In genomic region chr9:61745301-61745801, GRCm38 (mm10) we compare ENCODE assay signal across 8 mouse cellular contexts.
A peak's percentile ranks its signal among the peaks of the same experiment; 100 is the strongest.
DNase-seq lines count a peak whose midpoint lies in the region.

No protein-coding gene starts in this region.

- DNase-seq in adrenal gland, adult (ENCODE audit: inconsistent age in 2 of 2, low spot score in 1 of 2): peak; percentile 40 to 77
- no peak for DNase-seq in adrenal gland, adult 18-20 months (ENCODE audit: low spot score in 2 of 2)
- peak; percentile 19 for DNase-seq in layer of hippocampus, adult 11-12 months (ENCODE audit: low spot score)
- DNase-seq in layer of hippocampus, postnatal 25 days (ENCODE audit: extremely low spot score in 1 of 2, low spot score in 1 of 2): no peak
- peak; percentile 43 for DNase-seq in cerebellum, adult 9-10 months
- DNase-seq in left cerebral cortex, adult 9 months (ENCODE audit: low spot score in 2 of 2): peak; percentile 51 to 53
- DNase-seq in spleen, postnatal 10 days (ENCODE audit: low spot score in 2 of 2): no peak
- DNase-seq in ovary, postnatal 10 days (ENCODE audit: low spot score): no peak

Comparison
In these comparisons a context has a peak if more than half of its experiments do, and no peak if none do; other contexts are left out.
1. DNase-seq: peak in adrenal gland, adult (2 of 2), layer of hippocampus, adult 11-12 months (single experiment), cerebellum, adult 9-10 months (single experiment) and left cerebral cortex, adult 9 months (2 of 2); none in adrenal gland, adult 18-20 months (0 of 2), layer of hippocampus, postnatal 25 days (0 of 2), spleen, postnatal 10 days (0 of 2) and ovary, postnatal 10 days (single experiment).